Mouse (Mus musculus) neural tube, embryonic 12.5 days (tissue): ENCODE data around the gene Itga10. TPM values are rescaled to one million over a fixed set of nuclear protein-coding genes. Genes with fewer than 3 reads are reported as not detected.
"Not testable (repeated sequence)": the region's sequence is repeated elsewhere in the genome, so short reads cannot be mapped to it uniquely, and the experiment has no call there.

Source experiments
- ATAC-seq: fragments of 200-750 bp; cut with Nextera tagmentation; 2 replicates; pipeline ENCODE4 v1.8.0; 2017; ENCODE audit warnings: low read depth, mild to moderate bottlenecking, moderate TSS enrichment, moderate library complexity; ENCODE audit not compliant: low FRiP score
- H3K27ac ChIP-seq: fragments of 300-500 bp; sonication (generic); 2 replicates; pipeline ENCODE4 v1.5.1; 2016
- H3K27me3 ChIP-seq: fragments of 300-500 bp; sonication (generic); replicated peaks from 2 replicates; pipeline ENCODE4 v1.6.1; 2016; ENCODE audit warnings: mild to moderate bottlenecking
- H3K36me3 ChIP-seq: fragments of 300-500 bp; sonication (generic); 2 replicates; pipeline ENCODE4 v1.6.1; 2016; ENCODE audit warnings: mild to moderate bottlenecking
- H3K4me1 ChIP-seq: fragments of 300-500 bp; sonication (generic); 2 replicates; pipeline ENCODE4 v1.6.1; 2016
- H3K4me2 ChIP-seq: fragments of 300-500 bp; sonication (generic); replicated peaks from 2 replicates; pipeline ENCODE4 v1.6.1; 2016; ENCODE audit warnings: mild to moderate bottlenecking
- H3K4me3 ChIP-seq: fragments of 300-500 bp; sonication (generic); 2 replicates; pipeline ENCODE4 v1.5.1; 2016
- H3K9ac ChIP-seq: fragments of 300-500 bp; sonication (generic); 2 replicates; pipeline ENCODE4 v1.6.1; 2016; ENCODE audit warnings: mild to moderate bottlenecking
- H3K9me3 ChIP-seq: fragments of 300-500 bp; sonication (generic); 2 replicates; pipeline ENCODE4 v1.6.1; 2016; ENCODE audit warnings: mild to moderate bottlenecking
- WGBS: fragments of 180-500 bp; shearing (Covaris S2); methylation state at CpG from one replicate; pipeline ENCODE4 v1.1.7; 2016; 5-methylcytosine and 5-hydroxymethylcytosine counted together
- polyA plus RNA-seq: library from polyadenylated mRNA; unstranded; fragments of >200 nt; fragmentation: Nextera tagmentation; extraction: Ambion mirVana; gene quantifications from 2 replicates; pipeline ENCODE4 v1.2.1, GENCODE M21; 2016

Itga10 gene
- polyA plus RNA-seq, 1 experiment from 2014 or later = 0.90 TPM

- no peak overlapping the region for H3K27ac ChIP-seq
- H3K9ac ChIP-seq = no peak overlapping the region
- H3K36me3 ChIP-seq = peaks cover 32% of the 10 kb centered on the region
- no peak for ATAC-seq
- no peak overlapping the region for H3K4me3 ChIP-seq
- no peak overlapping the region for H3K4me2 ChIP-seq
- no peaks in the 10 kb centered on the region for H3K27me3 ChIP-seq
- WGBS = 82% methylated on average over 1 of the region's 1 CpGs
- no peaks in the 10 kb centered on the region for H3K9me3 ChIP-seq
- H3K4me1 ChIP-seq = peaks cover 16% of the 10 kb centered on the region
Measured at GRCm38 (mm10) chr3:96639219-96639618, 6.2 kb upstream of the Itga10 start.

- H3K4me2 ChIP-seq = no peak overlapping the region
- no peak for ATAC-seq
- H3K9me3 ChIP-seq = no peaks in the 10 kb centered on the region
- 95% methylated on average over 3 of the region's 3 CpGs for WGBS
- H3K9ac ChIP-seq = no peak overlapping the region
- H3K4me3 ChIP-seq = no peak overlapping the region
- peaks cover 19% of the 10 kb centered on the region for H3K36me3 ChIP-seq
- no peak overlapping the region for H3K27ac ChIP-seq
- no peaks in the 10 kb centered on the region for H3K27me3 ChIP-seq
- no peaks in the 10 kb centered on the region for H3K4me1 ChIP-seq
Measured at GRCm38 (mm10) chr3:96647365-96647764, 2.0 kb downstream of the Itga10 start.

GRCm38 (mm10) chr3:96660901-96661300, 15.5 kb downstream of the Itga10 start:
- Histone ChIP-seq H3K4me1 (0 out of 2 replicates have a peak, but pooled peaks cover 7% of the 10 kb centered on the region), H3K27ac (no peak overlapping the region), H3K4me2 (no peak overlapping the region), H3K9me3 (no peaks in the 10 kb centered on the region), H3K4me3 (no peak overlapping the region), H3K36me3 (no peaks in the 10 kb centered on the region), H3K27me3 (no peaks in the 10 kb centered on the region), H3K9ac (no peak overlapping the region)
- ATAC-seq = no peak
- WGBS = 87% methylated on average over 2 of the region's 2 CpGs

GRCm38 (mm10) chr3:96662731-96663316, 17.4 kb downstream of the Itga10 start:
- H3K9me3 ChIP-seq = no peaks in the 10 kb centered on the region
- 54% methylated on average over 8 of the region's 8 CpGs for WGBS
- H3K4me1 ChIP-seq = 0 out of 2 replicates have a peak, but pooled peaks cover 7% of the 10 kb centered on the region
- no peak overlapping the region for H3K4me3 ChIP-seq
- H3K27ac ChIP-seq = no peak overlapping the region
- no peak for ATAC-seq
- no peaks in the 10 kb centered on the region for H3K36me3 ChIP-seq
- H3K27me3 ChIP-seq = no peaks in the 10 kb centered on the region
- 0 out of 2 replicates have a peak overlapping the region, but pooled peaks have one; percentile 21 for H3K9ac ChIP-seq
- peak overlapping the region; percentile 57 for H3K4me2 ChIP-seq

GRCm38 (mm10) chr3:96663432-96664239, 18.3 kb downstream of the Itga10 start:
- no peak overlapping the region for H3K27ac ChIP-seq

GRCm38 (mm10) chr3:96665732-96666363, 20.5 kb downstream of the Itga10 start:
- not testable (repeated sequence) for H3K9me3 ChIP-seq, H3K36me3 ChIP-seq, H3K9ac ChIP-seq, H3K4me2 ChIP-seq, H3K4me3 ChIP-seq, H3K27ac ChIP-seq, H3K27me3 ChIP-seq, ATAC-seq
- WGBS = 90% methylated on average over 7 of the region's 7 CpGs
- peaks cover 12% of the 10 kb centered on the region; the same call in 1 of the 2 replicates for H3K4me1 ChIP-seq

More at GRCm38 (mm10) chr3:96663432-96664239, 18.3 kb downstream of the Itga10 start:
- H3K27me3 ChIP-seq = no peaks in the 10 kb centered on the region
- WGBS = 6% methylated on average over 18 of the region's 18 CpGs
- H3K4me3 ChIP-seq = peak overlapping the region; percentile 18
- peak; percentile 87 for ATAC-seq
- peak overlapping the region; percentile 57 for H3K4me2 ChIP-seq
- no peaks in the 10 kb centered on the region for H3K36me3 ChIP-seq
- H3K9me3 ChIP-seq = no peaks in the 10 kb centered on the region
- H3K4me1 ChIP-seq = 0 out of 2 replicates have a peak, but pooled peaks cover 7% of the 10 kb centered on the region
- 0 out of 2 replicates have a peak overlapping the region, but pooled peaks have one; percentile 21 for H3K9ac ChIP-seq

GRCm38 (mm10) chr3:96666916-96667315, 21.5 kb downstream of the Itga10 start:
- no peak overlapping the region for H3K27ac ChIP-seq
- H3K9me3 ChIP-seq = no peaks in the 10 kb centered on the region
- H3K9ac ChIP-seq = no peak overlapping the region
- 97% methylated on average over 5 of the region's 5 CpGs for WGBS
- no peak for ATAC-seq
- no peak overlapping the region for H3K4me2 ChIP-seq
- H3K36me3 ChIP-seq = no peaks in the 10 kb centered on the region
- peaks cover 8% of the 10 kb centered on the region for H3K27me3 ChIP-seq
- peaks cover 12% of the 10 kb centered on the region; the same call in 1 of the 2 replicates for H3K4me1 ChIP-seq
- H3K4me3 ChIP-seq = no peak overlapping the region

- ATAC-seq = no peak
- H3K4me2 ChIP-seq = no peak overlapping the region
- no peak overlapping the region for H3K27ac ChIP-seq
- no peak overlapping the region for H3K4me3 ChIP-seq
- H3K36me3 ChIP-seq = no peaks in the 10 kb centered on the region
- 43% methylated on average over 1 of the region's 1 CpGs for WGBS
- no peaks in the 10 kb centered on the region for H3K9me3 ChIP-seq
- peaks cover 12% of the 10 kb centered on the region; the same call in 1 of the 2 replicates for H3K4me1 ChIP-seq
- no peak overlapping the region for H3K9ac ChIP-seq
- peaks cover 8% of the 10 kb centered on the region for H3K27me3 ChIP-seq
Measured at GRCm38 (mm10) chr3:96667316-96667715, 21.9 kb downstream of the Itga10 start.

- WGBS = 94% methylated on average over 5 of the region's 5 CpGs
Measured at GRCm38 (mm10) chr3:96668424-96669067, 23.2 kb downstream of the Itga10 start.

GRCm38 (mm10) chr3:96669727-96670468, 24.5 kb downstream of the Itga10 start, which contains the start of gene Ankrd35:
TSS of gene Ankrd35 (plus strand) at chr3:96670131.
- no peaks in the 10 kb centered on the region for H3K36me3 ChIP-seq
- ATAC-seq = peak; percentile 86
- no peaks in the 10 kb centered on the region for H3K9me3 ChIP-seq
- peak within 1 kb of the TSS; percentile 32 for H3K4me3 ChIP-seq
- peaks cover 8% of the 10 kb centered on the region for H3K27me3 ChIP-seq
- peaks cover 4% of the 10 kb centered on the region; the same call in 1 of the 2 replicates for H3K4me1 ChIP-seq
- peak within 1 kb of the TSS; percentile 65 for H3K4me2 ChIP-seq
- peak within 1 kb of the TSS; percentile 29; the same call in 1 of the 2 replicates for H3K9ac ChIP-seq
- H3K27ac ChIP-seq = no peak within 1 kb of the TSS
- 5% methylated on average over 35 of the region's 35 CpGs for WGBS

More at GRCm38 (mm10) chr3:96668424-96669067, 23.2 kb downstream of the Itga10 start:
- Histone ChIP-seq H3K4me2 (no peak overlapping the region), H3K9me3 (no peaks in the 10 kb centered on the region), H3K27me3 (peaks cover 8% of the 10 kb centered on the region), H3K36me3 (no peaks in the 10 kb centered on the region), H3K27ac (no peak overlapping the region), H3K4me3 (no peak overlapping the region), H3K9ac (no peak overlapping the region), H3K4me1 (peaks cover 4% of the 10 kb centered on the region; the same call in 1 of the 2 replicates)
- no peak for ATAC-seq

- 93% methylated on average over 5 of the region's 5 CpGs for WGBS
- Histone ChIP-seq H3K9ac (no peak overlapping the region), H3K4me2 (no peak overlapping the region), H3K9me3 (no peaks in the 10 kb centered on the region), H3K4me3 (no peak overlapping the region), H3K27ac (no peak overlapping the region), H3K27me3 (peaks cover 8% of the 10 kb centered on the region), H3K36me3 (no peaks in the 10 kb centered on the region), H3K4me1 (peaks cover 4% of the 10 kb centered on the region; the same call in 1 of the 2 replicates)
- no peak for ATAC-seq
Measured at GRCm38 (mm10) chr3:96671519-96671918, 26.1 kb downstream of the Itga10 start.
